Mouse (Mus musculus): ENCODE results near the gene Cphx3.
"Not testable (repeated sequence)": the region's sequence is repeated elsewhere in the genome, so short reads cannot be mapped to it uniquely, and the experiment has no call there.

GRCm38 (mm10) chr14:26181660-26182059, 99.6 kb downstream of the Cphx3 start:
- not testable (repeated sequence) for TF ChIP-seq POLR2A (IDR thresholded peaks at IDR 0.05; ENCODE audit: borderline replicate concordance, control insufficient read depth, low read depth, low read length); CTCF (IDR thresholded peaks at IDR 0.05; ENCODE audit: control insufficient read depth, insufficient read depth, low read length)

Data from bone marrow, adult 2 months (tissue).